Mouse (Mus musculus) cerebellum, adult 9-10 months (tissue): ENCODE results near the gene Lyl1.

Experiments used
- DNase-seq: peaks from one replicate; pipeline ENCODE4 v3.0.0; 2022

Gene Lyl1

DNA sequence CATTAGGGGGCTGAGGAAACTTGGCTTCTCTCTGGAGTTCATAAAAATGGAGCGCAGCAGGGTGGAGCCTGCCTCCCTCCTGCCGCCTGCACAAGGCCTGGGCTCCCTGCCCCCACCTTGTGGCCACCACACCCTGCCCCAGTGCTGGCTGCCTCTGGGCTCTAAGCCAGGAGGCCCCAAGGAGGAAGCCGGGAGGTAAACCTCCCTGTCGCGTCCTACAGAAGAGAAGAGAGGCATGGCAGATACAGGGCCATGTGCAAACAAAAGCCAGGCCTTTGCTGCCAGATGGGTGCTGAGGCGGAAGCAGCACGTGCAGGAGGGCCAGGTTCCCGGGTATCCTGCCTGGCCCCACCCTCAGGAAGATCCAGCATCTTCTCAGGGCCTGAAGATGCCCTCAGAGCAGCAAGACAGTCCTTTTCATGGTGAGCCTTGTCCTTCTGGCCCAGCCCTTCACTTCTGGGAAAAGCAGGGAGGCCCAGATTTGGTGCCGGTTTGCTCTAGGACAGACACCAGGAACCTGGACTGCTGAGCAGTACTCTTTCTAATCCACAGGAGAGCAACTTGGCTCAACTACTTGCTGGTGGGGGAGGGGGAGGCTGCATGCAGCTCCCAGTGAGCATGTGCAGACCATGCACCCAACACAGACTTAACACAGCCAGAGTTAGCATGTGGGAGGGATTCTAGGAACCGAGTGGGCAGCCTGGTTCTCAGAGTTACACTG is 21.8 kb downstream of the Lyl1 start, which contains the start of gene G430095P16Rik:
TSS of gene G430095P16Rik (plus strand) at position 158 of the 721 bp plus-strand sequence.
- no peak for DNase-seq

GRCm38 (mm10) chr8:84723571-84723900 is 22.3 kb downstream of the Lyl1 start:
- no peak for DNase-seq

- DNase-seq = no peak
Measured at GRCm38 (mm10) chr8:84724683-84725082, 23.4 kb downstream of the Lyl1 start.

DNA sequence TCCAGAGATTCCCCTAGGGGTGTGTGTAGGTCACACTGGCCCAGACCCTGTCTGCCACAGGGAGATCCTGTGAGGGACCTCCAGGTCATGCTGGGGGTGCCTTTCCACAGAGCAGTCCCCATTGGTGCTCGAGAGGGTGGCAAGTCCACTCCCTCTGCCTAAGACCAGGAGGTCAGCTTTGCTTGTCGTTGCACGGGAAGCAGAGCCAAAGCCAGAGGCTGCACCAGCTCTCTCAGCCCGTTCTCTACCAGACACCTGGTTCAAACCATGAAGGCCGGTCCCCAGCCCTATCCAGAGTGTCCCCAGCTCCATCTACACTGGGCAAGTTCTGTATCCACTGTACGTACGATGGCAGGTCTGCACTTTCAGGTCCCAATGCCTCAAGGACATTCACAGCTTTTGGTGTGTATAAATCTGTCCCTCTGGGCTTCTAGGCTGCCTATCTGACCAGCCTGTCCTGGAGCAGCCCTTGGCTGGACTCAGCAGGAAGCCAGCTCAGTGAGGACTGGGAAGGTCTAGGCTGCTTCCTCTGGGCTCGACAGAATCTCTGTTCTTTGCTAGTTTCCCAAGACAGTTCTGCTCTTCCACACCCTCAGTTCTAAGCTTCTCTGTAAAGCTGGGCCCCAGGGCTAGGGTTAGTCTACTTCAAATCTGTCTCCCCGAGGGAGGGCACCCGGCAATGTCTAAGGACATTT is 24.1 kb downstream of the Lyl1 start:
- no peak for DNase-seq

GRCm38 (mm10) chr8:84725941-84726259 is 24.6 kb downstream of the Lyl1 start:
- peak; percentile 73 for DNase-seq

DNA sequence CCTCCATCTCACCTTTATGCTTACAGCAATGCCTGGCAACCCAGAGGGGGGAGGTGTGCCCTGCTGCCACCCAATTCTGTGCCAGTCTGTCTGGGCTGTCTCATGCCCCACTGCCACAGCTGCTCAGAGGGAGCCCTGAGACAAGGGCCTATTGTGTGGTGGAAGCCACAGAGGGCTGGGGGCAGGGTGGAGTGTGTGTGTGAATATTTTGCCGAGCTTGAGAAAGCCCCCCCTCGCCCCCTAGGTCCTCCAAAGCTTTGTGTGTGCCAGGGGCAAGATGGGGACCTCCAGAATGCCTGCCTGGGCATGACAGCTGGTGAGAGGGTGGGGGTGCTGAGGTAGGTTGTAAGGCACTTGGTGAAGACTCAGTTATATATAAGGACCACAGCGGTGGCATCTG is 27.2 kb downstream of the Lyl1 start:
- peak; percentile 57 for DNase-seq

DNA sequence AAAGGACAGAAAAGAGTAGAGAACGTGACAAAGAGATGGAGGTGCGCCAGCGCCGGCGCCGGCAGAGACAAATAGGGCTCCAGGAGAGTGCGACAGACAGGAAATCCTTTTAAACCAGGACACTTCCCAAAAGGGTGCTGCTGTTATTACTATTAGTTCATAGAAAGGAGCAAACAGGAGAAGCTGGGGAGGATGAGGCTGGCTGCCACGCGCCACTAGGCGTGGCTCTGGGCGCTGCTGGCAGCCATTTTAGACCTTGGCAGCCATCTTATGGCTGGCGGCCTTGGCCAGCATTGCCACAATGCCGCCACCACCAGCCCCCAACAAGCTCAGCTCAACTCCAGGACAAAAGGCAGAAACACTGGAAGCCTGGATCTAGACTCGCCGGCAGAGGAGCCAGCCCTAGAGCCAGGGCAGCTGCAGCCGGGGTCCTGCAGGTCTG is 28.7 kb downstream of the Lyl1 start:
- peak; percentile 76 for DNase-seq

GRCm38 (mm10) chr8:84730541-84731370 is 29.5 kb downstream of the Lyl1 start:
- no peak for DNase-seq

DNA sequence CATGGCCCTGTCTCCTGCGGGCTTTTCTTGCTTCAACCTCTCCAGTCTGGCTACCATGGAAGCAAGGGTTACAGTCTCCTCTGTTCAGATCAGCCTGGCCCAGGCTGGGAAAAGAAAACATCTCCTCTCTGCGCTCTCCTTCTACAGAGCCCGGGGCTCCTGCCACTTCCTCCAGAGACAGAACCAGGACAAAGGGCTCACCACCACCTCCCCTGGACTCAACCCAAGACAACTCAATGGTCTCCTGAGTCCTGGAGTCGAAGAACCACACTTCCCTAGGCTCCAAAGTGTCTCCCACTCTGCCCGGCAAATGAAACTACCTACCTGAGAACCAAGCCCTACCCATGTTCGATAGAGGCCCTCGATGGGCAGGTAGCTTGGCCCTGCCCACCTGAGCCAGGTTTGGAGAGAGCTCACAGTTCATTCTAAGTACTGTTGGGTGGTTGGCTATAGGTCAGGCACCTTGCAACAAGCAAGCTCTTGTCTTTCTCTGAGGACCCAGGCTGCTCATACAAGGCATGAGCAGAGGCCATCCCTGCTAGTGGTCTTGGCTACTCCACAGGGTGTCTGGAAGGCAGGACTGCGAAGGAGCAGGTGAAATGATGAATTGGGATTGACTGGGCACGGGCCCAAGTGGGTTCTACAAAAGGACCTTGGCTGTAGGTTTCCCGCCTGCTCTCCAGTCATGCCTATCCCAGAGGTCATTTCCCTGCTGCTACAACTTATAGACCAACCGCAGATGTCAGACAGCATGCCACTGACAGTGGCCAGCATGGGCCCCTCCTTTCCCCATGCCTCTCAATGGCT is 30.3 kb downstream of the Lyl1 start:
- no peak for DNase-seq

GRCm38 (mm10) chr8:84732545-84732944 is 31.3 kb downstream of the Lyl1 start:
- no peak for DNase-seq

DNA sequence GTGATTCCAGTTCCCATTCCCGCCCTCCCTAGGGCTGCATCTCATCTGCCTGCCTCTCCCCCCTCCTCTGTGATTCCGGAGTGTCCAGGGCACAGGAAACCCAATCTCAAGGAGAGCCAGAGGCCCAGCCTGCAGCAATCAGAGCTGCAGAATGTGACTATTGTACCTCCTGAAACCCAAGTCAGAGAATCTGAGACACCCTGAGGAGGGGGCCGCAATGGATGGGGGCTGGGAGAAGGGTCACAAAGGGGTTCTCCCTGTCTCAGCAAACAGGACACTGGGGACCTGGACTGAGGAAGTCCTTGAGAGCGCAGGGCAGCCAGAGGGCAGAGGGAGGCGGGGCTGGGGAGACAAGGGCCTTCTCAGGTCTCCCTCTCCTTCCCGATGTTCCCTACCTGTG is 31.7 kb downstream of the Lyl1 start:
- DNase-seq = no peak

DNA sequence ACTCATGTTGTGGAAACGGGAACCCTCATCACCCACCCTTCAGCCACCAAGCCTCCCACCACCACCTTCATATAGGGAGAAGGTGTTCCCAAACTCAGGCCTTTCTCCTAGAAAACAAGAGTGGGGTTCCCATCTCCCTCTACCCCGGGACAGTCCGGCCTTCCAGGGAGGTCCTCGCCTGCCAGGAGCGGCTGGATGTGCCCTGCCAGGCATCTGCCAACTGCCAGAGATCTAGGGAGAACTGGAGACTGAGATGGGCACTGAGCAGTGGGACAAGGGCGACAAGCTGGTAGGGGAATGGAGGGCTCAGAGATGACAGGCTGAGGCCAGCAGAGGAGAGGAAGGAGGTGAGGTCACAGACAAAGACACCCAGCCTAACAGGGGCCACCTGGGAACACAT is 32.7 kb downstream of the Lyl1 start:
- DNase-seq = no peak

DNA sequence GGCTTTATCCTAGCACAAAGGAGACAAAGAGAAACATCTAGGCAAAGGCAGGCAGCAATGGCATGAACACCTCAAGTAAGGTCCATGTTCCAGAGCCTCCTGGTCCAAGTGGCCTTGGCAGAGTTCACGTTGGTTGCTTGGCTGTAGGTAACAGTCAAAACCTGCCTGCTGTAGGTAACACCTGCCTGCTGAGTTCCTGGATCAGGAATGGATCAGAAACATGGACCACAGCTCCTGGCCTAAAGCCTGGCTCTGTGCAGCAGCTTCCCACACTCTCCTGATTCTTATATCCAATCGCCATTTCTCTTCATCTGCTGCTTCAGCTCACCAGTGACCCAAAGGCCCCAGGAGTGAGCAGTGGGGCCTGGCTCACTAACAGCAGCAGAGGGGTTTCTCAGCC is 33.4 kb downstream of the Lyl1 start:
- DNase-seq = no peak

GRCm38 (mm10) chr8:84735597-84735996 is 34.3 kb downstream of the Lyl1 start:
- no peak for DNase-seq

DNA sequence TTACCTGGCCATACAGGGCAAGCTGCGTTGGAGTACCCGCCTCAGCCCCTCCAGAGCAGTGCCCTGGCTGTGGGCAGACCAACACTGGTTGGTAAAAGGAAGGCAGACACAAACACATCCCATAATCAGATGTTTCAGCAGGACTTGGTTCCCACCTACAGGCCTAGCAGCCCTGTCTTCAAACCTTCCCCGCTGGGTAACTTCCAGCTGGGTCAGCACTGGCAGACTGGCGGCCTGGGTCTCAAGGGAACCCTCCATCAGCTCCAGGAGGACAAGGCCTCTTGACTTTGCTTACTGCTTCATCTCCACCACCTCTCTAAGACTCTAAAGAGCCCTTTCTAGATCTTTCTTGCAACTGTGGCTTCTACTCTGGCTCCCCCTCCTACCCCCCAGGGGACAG is 35.3 kb downstream of the Lyl1 start:
- DNase-seq = no peak

GRCm38 (mm10) chr8:84737608-84738007 is 36.4 kb downstream of the Lyl1 start:
- DNase-seq = peak; percentile 89

- DNase-seq = no peak
Measured at GRCm38 (mm10) chr8:84738266-84738665, 37.0 kb downstream of the Lyl1 start.

DNA sequence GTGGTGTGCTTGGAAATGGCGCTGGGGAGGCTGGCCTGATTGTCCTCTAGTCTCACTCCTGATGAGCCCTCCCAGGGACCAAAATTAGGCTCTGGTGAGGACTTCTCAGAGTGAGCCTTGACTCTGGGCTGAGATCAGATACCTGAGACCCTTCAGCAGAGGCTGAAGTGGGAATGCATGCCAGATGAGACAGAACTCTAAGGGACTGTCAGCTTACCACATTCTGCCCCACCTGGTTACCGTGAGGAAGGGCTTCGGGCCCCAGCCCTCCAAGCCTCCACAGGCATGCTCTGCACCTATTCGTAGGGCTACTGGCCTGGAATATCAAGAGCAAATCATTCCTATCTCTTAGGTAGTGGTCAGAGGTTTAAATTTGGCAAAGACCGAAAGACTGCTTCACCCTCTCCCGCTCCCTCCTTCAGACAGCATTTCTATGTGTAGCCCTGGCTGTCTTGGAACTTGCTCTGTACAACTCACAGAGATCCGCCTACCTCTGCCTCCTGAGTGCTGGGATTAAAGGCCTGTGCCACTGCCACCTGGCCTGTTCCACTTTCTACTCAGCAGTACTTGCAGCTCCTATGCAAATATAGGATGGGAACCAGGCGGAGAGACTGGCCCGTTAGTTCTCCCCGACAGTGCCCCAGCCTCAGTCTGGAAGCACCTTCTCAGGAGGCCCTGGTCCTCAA is 37.6 kb downstream of the Lyl1 start:
- no peak for DNase-seq

GRCm38 (mm10) chr8:84739401-84739742 is 38.1 kb downstream of the Lyl1 start:
- DNase-seq = no peak

DNA sequence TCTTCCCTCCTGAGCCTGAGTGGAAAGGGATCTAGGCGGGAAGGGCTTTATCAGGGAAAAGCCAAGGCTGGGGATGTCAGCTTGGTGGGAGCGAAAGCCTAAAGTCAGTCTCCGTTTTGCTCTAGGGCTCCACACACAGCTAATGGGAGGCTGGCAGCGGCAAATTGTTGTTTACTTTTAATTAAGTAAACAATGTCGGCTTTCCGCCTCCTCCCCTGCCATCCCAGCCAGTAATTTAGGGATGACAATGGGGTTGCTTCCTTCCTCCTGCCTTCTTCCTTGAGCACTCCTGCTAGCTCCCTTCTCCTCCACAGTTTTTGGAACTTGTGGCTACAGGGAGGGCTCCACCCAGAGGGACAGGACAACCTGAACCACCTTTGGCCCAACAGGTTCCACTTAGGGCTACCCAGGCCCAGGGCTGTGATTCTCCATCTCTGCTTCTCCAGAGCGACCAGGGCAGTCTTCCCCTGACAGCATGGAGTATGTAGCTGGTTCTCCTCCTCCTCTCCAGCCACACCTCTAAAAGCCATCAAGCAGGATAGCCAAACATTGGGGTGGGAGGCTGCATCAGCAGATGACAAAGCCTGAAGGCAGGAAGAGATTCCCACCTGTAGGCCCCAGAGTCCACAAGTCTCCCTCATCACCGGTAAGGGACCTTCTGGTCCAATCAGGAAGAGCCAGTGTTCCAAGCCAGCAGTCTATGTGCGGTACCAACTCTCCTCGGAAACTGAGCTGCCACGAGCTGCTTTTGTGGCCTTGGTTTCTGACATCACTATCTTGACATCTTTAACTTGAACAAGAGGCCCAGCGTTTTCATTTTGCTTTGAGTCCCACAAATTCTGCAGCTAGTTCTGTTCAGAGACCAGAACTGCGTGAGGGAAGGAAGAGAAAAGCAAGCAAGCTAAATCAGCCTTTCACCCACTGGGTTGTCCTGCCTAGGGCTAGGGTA is 39.9 kb downstream of the Lyl1 start:
- no peak for DNase-seq
